Mouse (Mus musculus): ENCODE measurements around the gene Tsnax.

Gene Tsnax

GRCm38 (mm10) chr8:125043394-125043793 is 30.6 kb downstream of the Tsnax start:
- no peak for DNase-seq (ENCODE audit: low spot score in 2 of 2)

GRCm38 (mm10) chr8:125043935-125044334 is 31.1 kb downstream of the Tsnax start:
- no peak for DNase-seq (ENCODE audit: low spot score in 2 of 2)

DNA sequence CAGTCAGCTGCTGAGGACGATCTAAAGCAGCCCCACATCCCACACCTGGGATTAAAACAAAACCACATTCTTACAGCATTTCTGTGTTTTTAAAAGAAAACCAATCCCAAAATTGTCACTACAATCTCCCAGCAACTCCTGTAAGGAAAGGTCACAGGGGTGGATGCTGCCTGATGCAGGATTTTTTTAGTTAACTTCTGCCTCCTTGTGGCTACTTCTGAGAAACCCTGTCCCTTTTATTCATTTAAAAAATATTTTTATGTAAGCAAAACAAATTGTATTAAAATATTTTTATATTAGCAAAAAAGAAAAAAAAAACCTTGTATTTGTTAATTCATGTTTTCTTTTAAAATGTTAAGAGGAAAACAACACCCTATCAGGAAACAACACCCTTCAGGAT is 33.0 kb downstream of the Tsnax start:
- no peak for DNase-seq (ENCODE audit: low spot score in 2 of 2)

DNA sequence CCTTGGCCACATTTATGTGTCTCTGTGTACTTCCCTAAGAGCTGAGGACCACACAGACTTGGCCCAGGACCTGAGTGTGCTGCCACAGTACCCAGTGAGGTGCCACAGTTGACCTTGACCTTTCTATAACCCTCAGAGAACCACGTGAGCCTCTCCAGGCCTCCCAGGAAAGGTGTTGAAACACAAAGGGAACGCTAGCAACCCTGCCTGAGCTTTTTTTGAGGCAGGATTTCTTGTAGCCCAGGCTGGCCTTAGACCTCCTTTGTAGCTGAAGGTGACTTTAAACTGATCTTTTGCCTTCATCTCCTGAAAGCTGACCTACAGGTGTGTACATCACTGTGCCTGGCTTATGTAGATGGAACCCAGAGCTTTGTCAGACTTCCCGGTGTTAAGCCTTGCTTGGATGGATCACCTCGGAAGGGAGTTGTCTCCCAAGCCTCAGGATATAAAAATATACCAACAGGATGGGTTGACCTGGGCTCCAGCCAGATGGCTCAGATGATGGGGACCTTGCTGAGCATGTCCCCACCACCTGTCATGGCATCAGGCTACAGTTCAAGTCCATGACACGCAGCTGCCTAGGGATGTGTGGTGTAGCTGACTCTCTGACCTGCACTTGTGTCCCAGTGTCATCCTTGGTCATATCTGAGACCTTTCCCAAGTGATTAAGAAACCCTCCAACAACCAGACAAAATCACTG is 36.4 kb downstream of the Tsnax start:
- no peak for DNase-seq (ENCODE audit: low spot score in 2 of 2)

DNA sequence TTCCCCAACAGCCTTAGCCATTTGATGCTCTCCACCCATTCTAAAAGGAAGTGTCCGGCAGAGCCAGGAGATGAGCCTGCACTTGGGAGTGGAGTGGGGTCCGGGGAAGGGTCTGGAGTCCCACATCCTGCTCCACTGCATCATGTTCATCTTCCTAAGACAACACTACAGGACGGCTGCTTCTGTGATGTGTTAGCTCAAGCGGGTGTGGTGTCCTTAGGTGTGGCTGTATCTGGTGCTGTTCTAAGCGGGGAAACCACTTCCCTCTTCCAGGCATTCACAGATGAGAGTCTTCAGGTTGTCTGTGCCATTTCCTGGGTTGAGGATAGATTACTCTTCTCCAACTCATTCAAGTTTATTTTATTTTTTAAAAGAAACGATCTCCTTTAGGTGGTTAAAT is 37.0 kb downstream of the Tsnax start:
- no peak for DNase-seq (ENCODE audit: low spot score in 2 of 2)

- DNase-seq (ENCODE audit: low spot score in 2 of 2), result peak in 1 of 2 experiments; percentile 54
Measured at GRCm38 (mm10) chr8:125052026-125052425, 39.2 kb downstream of the Tsnax start.

- peak in 1 of 2 experiments; percentile 26 for DNase-seq (ENCODE audit: low spot score in 2 of 2)
Measured at GRCm38 (mm10) chr8:125053505-125054435, 41.0 kb downstream of the Tsnax start, which contains the start of gene Disc1. TSS of gene Disc1 (plus strand) at chr8:125054195.

GRCm38 (mm10) chr8:125054436-125054810 is 41.6 kb downstream of the Tsnax start:
- peak in 1 of 2 experiments; percentile 21 for DNase-seq (ENCODE audit: low spot score in 2 of 2)

GRCm38 (mm10) chr8:125060904-125061303 is 48.1 kb downstream of the Tsnax start:
- DNase-seq (ENCODE audit: low spot score in 2 of 2), result no peak

- DNase-seq (ENCODE audit: low spot score in 2 of 2), result no peak
Measured at GRCm38 (mm10) chr8:125065596-125065995, 52.8 kb downstream of the Tsnax start.

DNA sequence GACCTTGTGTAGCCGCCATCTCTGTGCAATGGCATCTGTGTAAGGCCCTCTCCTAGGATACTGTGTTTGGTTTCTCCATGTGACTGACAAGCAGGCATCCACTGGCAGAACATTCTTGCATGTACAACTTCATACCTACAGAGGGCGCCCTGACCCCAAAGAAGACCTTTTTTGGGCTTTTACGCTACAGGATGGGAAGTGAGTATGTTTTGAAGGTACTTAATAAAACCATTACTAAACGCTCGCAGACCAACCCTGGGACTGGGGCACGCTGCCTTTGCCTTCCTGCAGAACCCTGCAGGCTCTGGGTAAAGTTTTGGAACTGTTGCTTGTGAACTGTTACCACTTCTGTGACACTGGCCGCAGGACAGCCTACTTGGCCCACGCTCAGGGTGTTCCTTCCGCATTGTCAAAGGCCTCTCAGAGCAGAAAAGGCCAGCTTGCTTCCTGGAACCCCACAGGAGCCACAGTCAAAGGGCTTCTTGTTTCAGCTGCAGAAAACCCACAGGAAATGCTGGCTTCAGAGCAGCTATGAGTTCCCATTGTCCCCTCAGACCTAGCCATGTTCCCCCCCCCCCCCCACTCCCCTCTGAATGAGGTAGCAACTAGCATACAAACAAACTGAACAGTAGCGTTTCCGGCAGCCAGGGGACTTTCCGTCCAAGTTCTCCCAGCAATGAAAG is 54.3 kb downstream of the Tsnax start:
- peak; percentile 52 to 76 for DNase-seq (ENCODE audit: low spot score in 2 of 2)

- DNase-seq (ENCODE audit: low spot score in 2 of 2), result no peak
Measured at GRCm38 (mm10) chr8:125067596-125067960, 54.8 kb downstream of the Tsnax start.

DNA sequence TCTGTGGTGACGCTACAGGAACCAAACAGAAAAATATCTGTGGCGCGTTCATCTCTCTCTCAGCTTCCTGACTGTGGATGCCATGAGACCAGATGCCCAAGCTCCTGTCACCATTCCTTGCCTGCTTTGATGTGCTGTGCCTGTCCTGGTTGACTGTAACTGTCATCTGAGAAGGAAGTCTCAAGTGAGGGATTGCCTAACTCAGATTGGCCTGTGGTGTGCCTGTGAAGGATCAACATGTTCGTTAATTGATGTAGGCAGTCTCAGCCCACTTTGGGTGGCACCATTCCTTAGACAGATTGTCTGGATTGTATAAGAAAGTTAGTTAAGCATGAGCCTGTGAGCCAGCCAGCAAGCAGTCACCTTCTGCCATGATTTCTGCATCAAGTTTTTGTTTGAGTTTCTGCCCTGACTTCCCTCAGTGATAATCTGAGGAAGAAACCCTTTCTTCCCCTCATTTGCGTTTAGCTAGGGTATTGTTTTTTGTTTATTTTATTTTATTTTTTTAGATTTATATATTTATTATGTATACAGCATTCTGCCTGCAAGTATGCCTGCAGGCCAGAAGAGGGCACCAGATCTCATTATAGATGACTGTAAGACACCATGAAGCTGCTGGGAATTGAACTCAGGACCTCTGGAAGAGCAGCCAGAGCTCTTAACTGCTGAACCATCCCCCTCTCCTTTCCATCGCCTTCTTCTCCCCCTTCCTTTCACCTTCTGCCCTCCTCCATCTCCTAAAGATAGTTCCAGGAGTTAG is 55.5 kb downstream of the Tsnax start:
- DNase-seq (ENCODE audit: low spot score in 2 of 2), result no peak

DNA sequence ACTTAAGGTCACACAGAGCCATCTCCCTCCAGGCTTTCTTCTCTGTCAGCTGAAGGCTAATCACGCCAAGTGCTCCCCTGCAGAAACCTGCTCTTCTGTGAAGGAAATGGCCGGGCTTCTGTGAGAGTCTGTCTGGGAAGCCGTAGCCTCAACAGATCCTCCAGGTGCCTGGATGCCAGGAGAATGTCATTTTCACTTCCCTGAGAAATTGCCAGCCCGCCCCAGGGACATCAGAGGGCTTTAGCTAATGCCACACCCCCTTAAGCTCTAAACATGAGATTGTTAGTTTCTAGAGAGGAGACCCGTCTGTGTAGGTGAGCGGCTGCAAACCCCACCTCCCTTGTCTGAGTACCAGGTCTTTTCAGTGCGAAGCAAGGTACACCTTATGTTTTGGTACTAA is 56.5 kb downstream of the Tsnax start:
- DNase-seq (ENCODE audit: low spot score in 2 of 2), result no peak

DNA sequence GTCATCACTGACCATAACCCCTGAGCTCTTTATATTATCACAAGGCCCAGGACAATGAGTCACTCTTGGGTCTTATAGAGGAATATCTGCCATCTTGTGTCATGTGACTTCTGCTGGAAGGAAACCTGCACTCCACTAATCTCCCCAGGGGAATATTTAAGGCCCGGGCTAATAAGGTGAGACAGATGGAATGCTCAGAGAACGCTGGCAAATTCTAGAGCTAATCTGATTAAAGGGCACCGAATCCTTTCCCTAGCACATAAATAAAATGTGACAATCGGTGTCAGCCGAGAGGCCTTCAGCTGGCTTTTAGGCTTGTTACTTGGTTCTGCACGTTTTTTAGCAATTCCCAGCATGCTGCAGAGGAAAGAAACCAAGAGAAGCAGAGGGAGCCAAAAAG is 56.9 kb downstream of the Tsnax start:
- no peak for DNase-seq (ENCODE audit: low spot score in 2 of 2)

- DNase-seq (ENCODE audit: low spot score in 2 of 2), result no peak
Measured at GRCm38 (mm10) chr8:125074141-125074540, 61.3 kb downstream of the Tsnax start.

DNA sequence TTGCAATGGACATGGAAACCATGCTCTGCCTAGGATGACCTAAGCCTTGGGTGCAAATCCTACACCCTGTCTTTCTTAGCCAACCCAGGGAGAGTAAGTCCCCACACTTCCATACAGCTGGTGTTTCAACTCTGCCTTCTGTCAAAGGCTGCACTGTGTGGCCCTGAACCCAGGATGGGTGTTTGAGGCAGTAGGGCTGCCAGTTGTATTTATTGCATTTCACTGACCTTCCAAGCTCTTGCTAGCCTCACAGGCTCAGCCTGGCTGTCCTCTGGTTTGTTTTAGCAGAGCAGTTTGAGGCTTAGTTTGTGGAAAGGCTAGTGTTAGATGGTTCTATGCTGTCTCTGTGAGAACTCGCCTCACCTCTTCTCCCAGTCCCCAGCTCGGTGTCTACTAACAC is 61.8 kb downstream of the Tsnax start:
- DNase-seq (ENCODE audit: low spot score in 2 of 2), result no peak

DNA sequence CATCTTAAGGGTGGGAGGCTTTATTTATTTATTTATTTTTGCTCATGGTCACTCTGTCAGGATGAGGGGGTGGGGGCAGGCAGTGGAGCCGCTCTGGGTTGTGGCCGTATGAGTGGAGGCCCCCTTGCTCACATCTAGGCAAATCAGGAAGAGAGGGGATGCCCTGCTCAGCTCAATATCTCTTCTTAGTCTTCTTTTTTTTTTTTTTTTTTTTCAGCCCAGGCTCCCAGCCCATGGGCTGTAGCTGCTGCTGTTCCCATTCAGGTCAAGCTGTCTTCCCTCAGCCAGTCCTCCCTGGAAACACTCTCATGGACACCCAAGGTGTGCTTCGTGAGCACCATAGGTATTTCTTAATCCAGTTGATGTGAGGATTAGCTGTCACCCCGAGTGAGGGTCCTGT is 62.6 kb downstream of the Tsnax start:
- no peak for DNase-seq (ENCODE audit: low spot score in 2 of 2)

- no peak for DNase-seq (ENCODE audit: low spot score in 2 of 2)
Measured at GRCm38 (mm10) chr8:125077326-125077725, 64.5 kb downstream of the Tsnax start.

- DNase-seq (ENCODE audit: low spot score in 2 of 2), result peak; percentile 75 to 87
Measured at GRCm38 (mm10) chr8:125078771-125079384, 66.1 kb downstream of the Tsnax start.

Data from left cerebral cortex, adult 9 months (tissue).